Mouse (Mus musculus): ENCODE results near the gene Aph1b.

- TF ChIP-seq CTCF (conservative IDR thresholded peaks at IDR 0.05; ENCODE audit: low read length): peak; percentile 60
- TF ChIP-seq NANOG (IDR thresholded peaks at IDR 0.05; ENCODE audit: borderline replicate concordance, low read length): no peak
Observed at GRCm38 (mm10) chr9:66825990-66826389, 30.7 kb upstream of the Aph1b start.
